Mouse (Mus musculus) erythroblast, embryonic 14.5 days (primary cell): ENCODE measurements around the gene Stxbp4. TPM values are rescaled to one million over a fixed set of nuclear protein-coding genes. Genes with fewer than 3 reads are reported as not detected.

Experiments
- H3K27me3 ChIP-seq: 2 replicates; pipeline ENCODE4 v1.6.1; 2012; ENCODE audit warnings: inconsistent platforms; ENCODE audit not compliant: control insufficient read depth
- H3K36me3 ChIP-seq: 2 replicates; pipeline ENCODE4 v1.6.1; 2012; ENCODE audit warnings: mild to moderate bottlenecking, inconsistent platforms; ENCODE audit not compliant: control insufficient read depth
- H3K4me1 ChIP-seq: 2 replicates; pipeline ENCODE4 v1.6.1; 2012; ENCODE audit warnings: inconsistent platforms; ENCODE audit not compliant: control insufficient read depth
- H3K4me3 ChIP-seq: replicated peaks from 2 replicates; pipeline ENCODE3; 2012; ENCODE audit warnings: moderate library complexity, mild to moderate bottlenecking, inconsistent platforms
- H3K9me3 ChIP-seq: 2 replicates; pipeline ENCODE4 v1.6.1; 2012; ENCODE audit warnings: low read length, inconsistent platforms, mixed read lengths; ENCODE audit not compliant: control insufficient read depth
- GATA1 ChIP-seq: IDR thresholded peaks from 2 replicates; pipeline ENCODE4 v1.6.1; 2012; ENCODE audit warnings: low read length, inconsistent platforms, mixed read lengths
- TAL1 ChIP-seq: IDR thresholded peaks from 3 replicates; pipeline ENCODE4 v1.6.1; 2012; ENCODE audit warnings: low read length, inconsistent platforms, mixed read lengths
- polyA plus RNA-seq: library from polyadenylated mRNA; stranded (reverse); fragments of >175 nt; gene quantifications from 2 replicates; pipeline ENCODE4 v1.2.3, GENCODE M21; 2012

Gene Stxbp4
- polyA plus RNA-seq, 1 experiment = 0.13 TPM

GRCm38 (mm10) chr11:90675479-90676110, 37.7 kb upstream of the Stxbp4 start:
- Histone ChIP-seq H3K4me3 (peak overlapping the region; percentile 75), H3K27me3 (no peaks in the 10 kb centered on the region), H3K9me3 (no peaks in the 10 kb centered on the region), H3K36me3 (peaks cover 97% of the 10 kb centered on the region), H3K4me1 (peaks cover 79% of the 10 kb centered on the region)
- peak; percentile 90 for TF ChIP-seq GATA1
- peak; percentile 82 for TF ChIP-seq TAL1

DNA sequence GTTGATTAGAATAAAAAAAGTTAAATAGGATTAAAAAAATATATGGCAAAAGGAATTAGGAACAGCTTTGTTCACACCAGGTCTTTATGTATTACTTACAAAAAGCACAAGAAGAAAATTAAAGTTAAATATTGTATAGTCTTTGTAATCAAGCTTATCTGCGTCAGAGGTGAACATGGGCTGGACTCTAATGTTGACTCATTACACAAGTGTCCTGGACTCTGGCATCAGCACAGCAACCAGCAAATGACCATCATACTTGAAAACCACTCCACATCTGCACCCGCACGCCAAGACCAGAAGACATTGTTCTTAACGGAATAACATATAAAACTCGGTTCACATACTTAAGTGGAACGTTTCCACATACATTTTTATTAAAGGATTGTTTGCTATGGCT, 29.4 kb upstream of the Stxbp4 start:
- Histone ChIP-seq H3K4me1 (peaks cover 70% of the 10 kb centered on the region), H3K27me3 (no peaks in the 10 kb centered on the region), H3K9me3 (no peaks in the 10 kb centered on the region), H3K36me3 (peaks cover 89% of the 10 kb centered on the region), H3K4me3 (no peak overlapping the region)
- no peak for TF ChIP-seq GATA1

- Histone ChIP-seq H3K27me3 (no peaks in the 10 kb centered on the region), H3K4me1 (peaks cover 72% of the 10 kb centered on the region), H3K9me3 (no peaks in the 10 kb centered on the region), H3K4me3 (peak overlapping the region; percentile 35), H3K36me3 (peaks cover 89% of the 10 kb centered on the region)
- TF ChIP-seq TAL1 = no peak
- TF ChIP-seq GATA1 = no peak
Measured at GRCm38 (mm10) chr11:90666916-90667315, 29.0 kb upstream of the Stxbp4 start.

- Histone ChIP-seq H3K4me1 (peaks cover 78% of the 10 kb centered on the region), H3K9me3 (no peaks in the 10 kb centered on the region), H3K4me3 (peak overlapping the region; percentile 35), H3K27me3 (no peaks in the 10 kb centered on the region), H3K36me3 (peaks cover 89% of the 10 kb centered on the region)
- TF ChIP-seq GATA1 (peak; percentile 59), TAL1 (no peak)
Measured at GRCm38 (mm10) chr11:90666144-90666757, 28.4 kb upstream of the Stxbp4 start.

DNA sequence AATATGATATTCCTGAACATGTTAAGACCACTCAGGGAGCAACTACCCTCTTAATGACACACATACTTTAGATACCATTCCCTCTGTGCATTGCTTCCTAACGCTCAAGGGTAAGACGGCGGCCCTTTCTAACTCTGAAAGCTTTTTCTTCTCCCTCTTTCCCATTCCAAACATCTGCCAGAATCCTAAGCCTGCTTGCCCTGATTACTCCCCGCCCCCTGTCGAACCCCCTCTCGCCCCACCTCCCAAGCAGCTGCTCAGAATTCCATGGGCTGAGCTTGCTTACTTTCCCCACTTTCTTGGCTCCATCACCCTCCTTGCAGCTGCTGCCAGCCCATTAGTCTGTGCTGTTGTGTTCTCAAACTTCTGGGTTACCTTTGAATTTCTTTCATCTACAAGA, 27.3 kb upstream of the Stxbp4 start:
- H3K4me3 ChIP-seq = peak overlapping the region; percentile 59
- H3K27me3 ChIP-seq = no peaks in the 10 kb centered on the region
- TF ChIP-seq GATA1 (no peak), TAL1 (no peak)
- peaks cover 91% of the 10 kb centered on the region for H3K36me3 ChIP-seq
- no peaks in the 10 kb centered on the region for H3K9me3 ChIP-seq
- peaks cover 85% of the 10 kb centered on the region for H3K4me1 ChIP-seq

GRCm38 (mm10) chr11:90664345-90664986, 26.6 kb upstream of the Stxbp4 start:
- H3K36me3 ChIP-seq = peaks cover 91% of the 10 kb centered on the region
- peaks cover 85% of the 10 kb centered on the region for H3K4me1 ChIP-seq
- H3K4me3 ChIP-seq = peak overlapping the region; percentile 59
- H3K27me3 ChIP-seq = no peaks in the 10 kb centered on the region
- no peaks in the 10 kb centered on the region for H3K9me3 ChIP-seq
- TF ChIP-seq TAL1 (peak; percentile 90), GATA1 (peak; percentile 92)

- Histone ChIP-seq H3K4me3 (peak overlapping the region; percentile 59), H3K36me3 (peaks cover 90% of the 10 kb centered on the region), H3K9me3 (no peaks in the 10 kb centered on the region), H3K4me1 (peaks cover 87% of the 10 kb centered on the region), H3K27me3 (no peaks in the 10 kb centered on the region)
- TF ChIP-seq TAL1 (no peak), GATA1 (no peak)
Measured at GRCm38 (mm10) chr11:90663618-90664297, 25.9 kb upstream of the Stxbp4 start.

DNA sequence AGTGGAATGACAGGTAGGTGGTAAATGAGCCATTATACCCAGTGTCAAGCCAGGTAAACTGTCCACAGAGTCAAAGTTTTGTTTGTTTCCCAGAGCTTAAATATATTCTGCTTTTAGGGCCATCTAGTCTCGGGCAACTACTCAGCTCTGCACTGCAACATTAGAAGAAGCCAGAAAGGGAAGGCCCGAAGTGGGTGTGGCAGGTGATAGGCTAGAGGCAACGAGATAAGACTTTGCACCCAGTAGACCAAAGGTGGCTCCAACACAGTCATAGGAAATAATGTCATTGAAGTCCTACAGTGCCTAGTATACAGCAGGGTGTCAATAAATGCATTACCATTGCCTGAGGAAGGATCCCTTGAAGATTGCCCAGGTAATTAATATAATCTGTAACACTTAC, 25.2 kb upstream of the Stxbp4 start:
- H3K4me1 ChIP-seq = peaks cover 84% of the 10 kb centered on the region
- no peaks in the 10 kb centered on the region for H3K9me3 ChIP-seq
- no peaks in the 10 kb centered on the region for H3K27me3 ChIP-seq
- peak overlapping the region; percentile 59 for H3K4me3 ChIP-seq
- H3K36me3 ChIP-seq = peaks cover 89% of the 10 kb centered on the region
- TF ChIP-seq GATA1 (peak; percentile 96), TAL1 (no peak)

- H3K4me1 ChIP-seq = peaks cover 68% of the 10 kb centered on the region
- H3K9me3 ChIP-seq = peaks cover 2% of the 10 kb centered on the region; the same call in 1 of the 2 replicates
- H3K27me3 ChIP-seq = no peaks in the 10 kb centered on the region
- H3K36me3 ChIP-seq = peaks cover 91% of the 10 kb centered on the region
- no peak for TF ChIP-seq TAL1
- no peak for TF ChIP-seq GATA1
- H3K4me3 ChIP-seq = no peak overlapping the region
Measured at GRCm38 (mm10) chr11:90660662-90661061, 22.8 kb upstream of the Stxbp4 start.
